Mouse (Mus musculus) neutrophil, adult 83 days (primary cell): ENCODE data around the gene Snx11. TPM values are rescaled to one million over a fixed set of nuclear protein-coding genes. Genes with fewer than 3 reads are reported as not detected.

Experiments
- total RNA-seq, 2 experiments: library from RNA; stranded (reverse); gene quantifications; one replicate each; pipeline ENCODE4 v1.2.4; 2023

Gene Snx11
- 10 to 100 TPM; 39.5 to 43.3 TPM for total RNA-seq

GRCm38 (mm10) chr11:96776968-96777962 is at the start of gene Snx11:
Snx11 (minus strand) TSS chr11:96777559.

GRCm38 (mm10) chr11:96788871-96789795 is 11.8 kb upstream of the Snx11 start, which contains the start of gene Cbx1:
Cbx1 (plus strand) TSS chr11:96789127.

Other genes starting within 250 kb of the Snx11 start
- 10 to 100 TPM; 36.8 to 37.3 TPM for gene Cbx1, start 11.6 kb upstream of the Snx11 start, total RNA-seq
- gene Nfe2l1, start 52.4 kb upstream of the Snx11 start, total RNA-seq: 10 to 100 TPM; 40.3 to 46.2 TPM
- 1 to 10 TPM in 1 of 2 experiments, under 1 TPM in 1; 0.37 to 1.7 TPM for gene Copz2, start 72.3 kb upstream of the Snx11 start, total RNA-seq
- 10 to 100 TPM; 40.4 to 40.6 TPM for gene Cdk5rap3, start 138.9 kb upstream of the Snx11 start, total RNA-seq
- gene Prr15l, start 150.5 kb upstream of the Snx11 start, total RNA-seq: under 1 TPM in 1 of 2 experiments, not detected in 1; 0.22 TPM
- 10 to 100 TPM; 13.3 to 14.2 TPM for gene Pnpo, start 166.4 kb upstream of the Snx11 start, total RNA-seq
- gene Sp2, start 205.4 kb upstream of the Snx11 start, total RNA-seq: 10 to 100 TPM; 34.4 to 34.8 TPM
- under 1 TPM in 1 of 2 experiments, not detected in 1; 0.13 TPM for gene Sp6, start 235.8 kb upstream of the Snx11 start, total RNA-seq